Mouse (Mus musculus): ENCODE measurements around the gene Mlycd. TPM values are rescaled to one million over a fixed set of nuclear protein-coding genes. Genes with fewer than 3 reads are reported as not detected.

Mlycd gene
- polyA plus RNA-seq, 1 experiment from 2014 or later, result 14.7 TPM

DNA sequence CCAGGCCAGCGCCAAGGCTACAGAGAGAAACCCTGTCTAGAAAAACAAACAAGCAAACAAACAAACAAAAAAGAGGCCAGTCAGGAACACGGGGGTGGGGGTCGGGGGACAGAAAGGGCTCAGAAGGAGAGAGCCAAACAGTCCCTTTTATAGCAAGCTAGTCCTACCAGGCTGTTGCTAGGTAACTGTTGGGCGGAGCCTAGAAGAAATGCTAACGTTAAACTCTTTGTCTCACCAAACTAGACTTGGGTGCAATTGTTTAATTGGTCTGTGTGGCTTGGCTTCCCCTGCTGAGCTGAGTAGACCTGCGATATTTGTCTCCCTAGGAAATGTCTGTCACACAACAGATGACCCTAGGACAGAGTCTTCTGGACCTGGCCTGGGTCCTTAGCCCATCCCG lies 16.2 kb upstream of the Mlycd start:
- Histone ChIP-seq H3K27ac (no peak overlapping the region), H3K27me3 (no peaks in the 10 kb centered on the region), H3K4me1 (no peaks in the 10 kb centered on the region), H3K4me2 (replicated peaks) (no peak overlapping the region), H3K36me3 (no peaks in the 10 kb centered on the region), H3K4me3 (no peak overlapping the region), H3K9me3 (no peaks in the 10 kb centered on the region), H3K9ac (no peak overlapping the region)
- 82% methylated on average over 7 of the region's 7 CpGs for WGBS
- no peak for ATAC-seq (ENCODE audit: insufficient number of reproducible peaks, insufficient read depth, low FRiP score, low TSS enrichment)

DNA sequence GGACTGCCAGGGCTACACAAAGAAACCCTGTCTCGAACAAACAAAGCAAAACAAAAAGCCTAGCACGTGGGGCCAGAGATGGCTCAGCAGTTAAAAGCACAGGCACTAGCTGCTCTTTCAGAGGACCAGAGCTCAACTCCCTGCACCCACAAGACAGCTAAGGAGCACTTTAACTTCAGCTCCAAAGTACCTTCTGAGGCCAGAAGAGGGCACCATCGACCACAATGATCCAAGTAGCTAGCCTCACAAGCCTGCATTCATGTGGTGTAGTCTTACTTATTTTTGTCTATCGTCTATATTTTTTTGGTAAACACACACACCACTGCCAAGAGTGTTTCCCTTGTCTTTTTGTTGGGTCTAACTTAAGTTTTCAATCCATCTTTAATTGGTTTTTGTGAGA lies 14.1 kb upstream of the Mlycd start:
- no peaks in the 10 kb centered on the region for H3K4me1 ChIP-seq
- no peaks in the 10 kb centered on the region for H3K36me3 ChIP-seq
- H3K4me3 ChIP-seq, result no peak overlapping the region
- H3K27me3 ChIP-seq, result no peaks in the 10 kb centered on the region
- no peak overlapping the region for H3K9ac ChIP-seq
- no peak for ATAC-seq (ENCODE audit: insufficient number of reproducible peaks, insufficient read depth, low FRiP score, low TSS enrichment)
- H3K27ac ChIP-seq, result no peak overlapping the region
- no peaks in the 10 kb centered on the region for H3K9me3 ChIP-seq
- 35% methylated on average over 4 of the region's 4 CpGs for WGBS
- H3K4me2 ChIP-seq (replicated peaks), result no peak overlapping the region

DNA sequence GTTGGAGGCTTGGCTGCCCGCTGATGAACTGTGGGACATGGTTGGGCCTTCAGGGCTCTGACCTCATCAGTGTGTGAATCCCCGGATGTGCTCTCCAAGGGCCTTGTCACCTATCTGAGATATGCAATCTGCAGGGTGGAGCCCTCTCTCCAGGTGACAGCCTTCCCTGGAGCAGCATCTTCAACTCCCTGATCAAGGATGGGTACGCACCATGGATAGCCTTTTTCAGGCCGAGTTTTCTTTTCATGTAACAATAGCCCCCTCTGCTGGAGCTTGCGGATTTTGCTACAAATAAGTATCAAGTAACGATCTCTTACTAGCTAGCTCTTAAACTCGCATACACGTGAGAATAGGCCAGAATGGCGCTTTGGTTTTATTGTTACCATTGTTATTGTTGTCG lies 10.2 kb upstream of the Mlycd start:
- H3K4me2 ChIP-seq (replicated peaks), result no peak overlapping the region
- H3K27me3 ChIP-seq, result no peaks in the 10 kb centered on the region
- no peak overlapping the region for H3K4me3 ChIP-seq
- H3K36me3 ChIP-seq, result no peaks in the 10 kb centered on the region
- H3K4me1 ChIP-seq, result no peaks in the 10 kb centered on the region
- 26% methylated on average over 10 of the region's 10 CpGs for WGBS
- no peak overlapping the region for H3K9ac ChIP-seq
- 0 out of 2 replicates have a peak, but pooled peaks have one; percentile 60 for ATAC-seq (ENCODE audit: insufficient number of reproducible peaks, insufficient read depth, low FRiP score, low TSS enrichment)
- H3K27ac ChIP-seq, result no peak overlapping the region
- H3K9me3 ChIP-seq, result no peaks in the 10 kb centered on the region

DNA sequence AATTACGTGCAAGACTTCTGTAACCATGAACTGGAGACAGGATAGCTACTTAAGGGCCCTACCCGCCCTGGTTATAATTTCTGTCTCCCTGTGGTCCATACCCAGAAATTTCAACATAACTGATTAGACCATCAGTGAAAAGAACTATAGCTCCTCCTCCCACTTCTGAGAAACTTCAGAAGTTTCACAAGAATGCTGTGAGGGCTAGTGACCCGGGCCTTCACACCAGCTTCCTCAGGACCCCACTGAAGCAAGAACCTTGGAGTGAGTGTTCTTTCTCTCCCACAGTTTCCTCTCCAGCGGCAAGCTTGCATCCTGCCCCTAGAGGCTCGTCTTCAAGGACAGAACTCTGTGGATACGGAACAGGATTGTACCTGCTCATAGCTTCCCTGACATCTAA lies 8.8 kb upstream of the Mlycd start:
- Histone ChIP-seq H3K4me3 (no peak overlapping the region), H3K27me3 (no peaks in the 10 kb centered on the region), H3K36me3 (no peaks in the 10 kb centered on the region), H3K4me1 (no peaks in the 10 kb centered on the region), H3K27ac (no peak overlapping the region), H3K9me3 (no peaks in the 10 kb centered on the region), H3K9ac (no peak overlapping the region), H3K4me2 (replicated peaks) (no peak overlapping the region)
- no peak for ATAC-seq (ENCODE audit: insufficient number of reproducible peaks, insufficient read depth, low FRiP score, low TSS enrichment)
- WGBS, result 73% methylated on average over 6 of the region's 6 CpGs

DNA sequence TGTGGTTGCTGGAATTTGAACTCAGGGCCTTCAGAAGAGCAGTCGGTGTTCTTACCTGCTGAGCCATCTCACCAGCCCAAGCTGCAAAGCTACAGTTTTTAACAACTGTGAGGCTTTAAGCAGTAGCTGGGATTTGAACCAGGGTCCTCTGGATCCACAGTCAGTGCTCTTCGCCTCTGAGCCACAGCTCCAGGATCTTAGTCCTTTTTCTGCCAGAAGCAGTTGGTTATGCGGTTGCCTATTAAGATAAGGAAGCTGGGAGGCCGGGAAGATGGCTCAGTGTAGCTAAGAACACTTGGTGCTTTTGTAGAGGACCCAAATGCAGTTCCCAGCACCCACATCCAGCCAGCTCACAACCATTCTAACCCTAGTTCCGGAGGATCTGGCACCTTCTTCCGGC lies 7.7 kb upstream of the Mlycd start:
- 78% methylated on average over 6 of the region's 6 CpGs for WGBS
- H3K27ac ChIP-seq, result no peak overlapping the region
- no peaks in the 10 kb centered on the region for H3K4me1 ChIP-seq
- no peak overlapping the region for H3K4me3 ChIP-seq
- ATAC-seq (ENCODE audit: insufficient number of reproducible peaks, insufficient read depth, low FRiP score, low TSS enrichment), result no peak
- no peaks in the 10 kb centered on the region for H3K36me3 ChIP-seq
- H3K9ac ChIP-seq, result no peak overlapping the region
- H3K9me3 ChIP-seq, result no peaks in the 10 kb centered on the region
- H3K27me3 ChIP-seq, result no peaks in the 10 kb centered on the region
- H3K4me2 ChIP-seq (replicated peaks), result no peak overlapping the region

DNA sequence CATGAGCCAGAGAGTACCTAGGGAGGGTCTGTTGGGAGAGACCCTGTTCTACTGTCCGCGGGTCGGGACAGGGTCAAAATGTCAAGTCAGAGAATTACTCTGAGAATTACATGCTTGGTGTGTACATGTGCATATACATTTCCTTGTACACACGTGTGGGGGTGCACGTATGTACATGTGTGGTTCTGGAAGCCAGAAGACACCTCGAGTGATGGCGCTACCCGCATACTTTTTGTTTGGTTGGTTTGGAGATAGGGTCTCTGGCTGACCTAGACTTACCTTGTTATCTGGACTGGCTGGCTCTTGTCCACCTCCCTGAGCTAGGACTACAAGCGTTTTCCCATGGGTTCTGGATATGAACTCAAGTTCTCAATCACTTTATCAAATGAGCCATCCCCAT lies 581 bp upstream of the Mlycd start:
- Histone ChIP-seq H3K36me3 (0 out of 2 replicates have a peak, but pooled peaks cover 6% of the 10 kb centered on the region), H3K27ac (no peak overlapping the region), H3K4me2 (replicated peaks) (peak overlapping the region; percentile 97), H3K27me3 (no peaks in the 10 kb centered on the region), H3K9me3 (no peaks in the 10 kb centered on the region), H3K9ac (peak overlapping the region; percentile 79; the same call in 1 of the 2 replicates), H3K4me3 (peak overlapping the region; percentile 91), H3K4me1 (peaks cover 6% of the 10 kb centered on the region)
- WGBS, result 74% methylated on average over 9 of the region's 9 CpGs
- ATAC-seq (ENCODE audit: insufficient number of reproducible peaks, insufficient read depth, low FRiP score, low TSS enrichment), result no peak

DNA sequence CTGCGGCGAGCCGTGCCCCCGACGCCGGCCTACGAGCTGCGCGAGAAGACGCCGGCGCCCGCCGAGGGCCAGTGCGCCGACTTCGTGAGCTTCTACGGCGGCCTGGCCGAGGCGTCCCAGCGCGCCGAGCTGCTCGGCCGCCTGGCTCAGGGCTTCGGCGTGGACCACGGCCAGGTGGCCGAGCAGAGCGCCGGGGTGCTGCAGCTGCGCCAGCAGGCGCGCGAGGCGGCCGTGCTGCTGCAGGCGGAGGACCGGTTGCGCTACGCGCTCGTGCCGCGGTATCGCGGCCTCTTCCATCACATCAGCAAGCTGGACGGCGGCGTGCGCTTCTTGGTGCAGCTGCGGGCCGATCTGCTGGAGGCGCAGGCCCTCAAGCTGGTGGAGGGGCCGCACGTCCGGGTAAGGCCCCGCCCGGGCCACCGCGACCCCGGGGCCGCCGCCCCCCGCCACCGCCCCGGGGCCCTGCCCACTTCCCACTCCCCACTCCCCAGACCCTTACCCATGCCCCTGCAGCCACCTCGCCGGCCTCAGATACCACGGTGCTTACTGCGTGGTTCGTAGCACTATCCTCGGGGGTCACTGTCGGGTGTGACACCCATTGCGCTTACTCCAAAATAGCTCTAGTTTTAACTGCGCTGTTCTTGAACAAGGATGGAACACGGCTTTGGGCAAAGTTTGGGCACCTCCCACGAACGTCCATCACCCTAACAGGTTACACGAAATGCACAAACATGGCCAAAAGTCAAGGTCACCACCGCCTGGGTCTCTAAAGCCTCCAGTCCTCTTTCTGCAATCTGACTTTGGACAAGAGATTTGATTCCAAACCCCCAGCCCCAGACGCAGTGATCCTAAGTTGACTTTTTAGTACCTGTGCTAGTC lies 633 bp downstream of the Mlycd start:
- Histone ChIP-seq H3K9me3 (no peaks in the 10 kb centered on the region), H3K27ac (peak overlapping the region; percentile 61), H3K4me2 (replicated peaks) (peak overlapping the region; percentile 97), H3K4me3 (peak overlapping the region; percentile 91), H3K9ac (peak overlapping the region; percentile 79), H3K4me1 (peaks cover 6% of the 10 kb centered on the region), H3K36me3 (0 out of 2 replicates have a peak, but pooled peaks cover 6% of the 10 kb centered on the region), H3K27me3 (no peaks in the 10 kb centered on the region)
- peak; percentile 43; the same call in 1 of the 2 replicates for ATAC-seq (ENCODE audit: insufficient number of reproducible peaks, insufficient read depth, low FRiP score, low TSS enrichment)
- 6% methylated on average over 82 of the region's 83 CpGs for WGBS

DNA sequence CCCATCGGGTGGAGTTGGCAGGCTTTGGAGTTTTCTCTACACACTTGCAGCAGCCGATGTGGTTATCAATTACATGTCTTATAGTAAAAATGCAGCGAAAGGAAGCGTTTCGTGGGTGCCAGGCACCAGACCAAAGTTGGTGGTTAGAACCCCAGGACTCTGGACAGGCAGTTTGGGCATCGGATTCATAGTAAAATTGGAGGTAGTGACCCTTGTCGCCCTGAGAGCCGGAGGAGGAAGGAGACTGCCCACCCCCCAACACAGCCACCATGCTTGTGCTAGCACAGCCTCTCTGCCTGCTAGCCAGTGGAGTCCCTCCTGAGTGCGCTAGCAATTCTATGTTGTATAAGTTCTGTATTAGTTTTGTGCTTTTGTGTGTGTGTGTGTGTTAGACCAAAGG lies 3.9 kb downstream of the Mlycd start:
- H3K4me3 ChIP-seq, result no peak overlapping the region
- no peak overlapping the region for H3K9ac ChIP-seq
- H3K4me2 ChIP-seq (replicated peaks), result no peak overlapping the region
- H3K36me3 ChIP-seq, result peaks cover 14% of the 10 kb centered on the region
- no peak overlapping the region for H3K27ac ChIP-seq
- 83% methylated on average over 9 of the region's 9 CpGs for WGBS
- H3K4me1 ChIP-seq, result peaks cover 8% of the 10 kb centered on the region
- no peaks in the 10 kb centered on the region for H3K27me3 ChIP-seq
- ATAC-seq (ENCODE audit: insufficient number of reproducible peaks, insufficient read depth, low FRiP score, low TSS enrichment), result no peak
- H3K9me3 ChIP-seq, result no peaks in the 10 kb centered on the region

DNA sequence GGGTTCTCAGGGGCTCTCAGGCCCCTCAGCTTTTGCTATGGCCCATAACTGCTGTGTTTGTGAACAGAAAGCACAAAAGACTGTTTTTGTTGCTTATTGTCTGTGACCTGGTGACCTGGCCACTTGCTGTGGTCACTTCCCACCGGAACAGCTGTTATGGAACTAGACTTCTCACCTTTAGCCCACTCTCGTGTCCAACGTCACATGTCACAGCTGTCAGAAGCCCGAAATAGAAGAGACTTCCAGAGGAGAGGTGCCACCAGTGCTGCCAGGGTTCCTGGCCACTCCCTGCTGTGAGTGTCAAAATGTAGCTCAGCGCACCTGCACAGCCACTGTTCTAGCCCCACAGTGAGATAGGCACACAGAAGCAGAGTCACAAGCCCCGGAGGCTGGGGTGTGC lies 4.6 kb downstream of the Mlycd start:
- no peak overlapping the region for H3K9ac ChIP-seq
- no peaks in the 10 kb centered on the region for H3K27me3 ChIP-seq
- no peaks in the 10 kb centered on the region for H3K9me3 ChIP-seq
- H3K4me2 ChIP-seq (replicated peaks), result no peak overlapping the region
- WGBS, result 83% methylated on average over 6 of the region's 6 CpGs
- peaks cover 14% of the 10 kb centered on the region for H3K36me3 ChIP-seq
- no peak overlapping the region for H3K4me3 ChIP-seq
- H3K27ac ChIP-seq, result no peak overlapping the region
- H3K4me1 ChIP-seq, result peaks cover 8% of the 10 kb centered on the region
- no peak for ATAC-seq (ENCODE audit: insufficient number of reproducible peaks, insufficient read depth, low FRiP score, low TSS enrichment)

DNA sequence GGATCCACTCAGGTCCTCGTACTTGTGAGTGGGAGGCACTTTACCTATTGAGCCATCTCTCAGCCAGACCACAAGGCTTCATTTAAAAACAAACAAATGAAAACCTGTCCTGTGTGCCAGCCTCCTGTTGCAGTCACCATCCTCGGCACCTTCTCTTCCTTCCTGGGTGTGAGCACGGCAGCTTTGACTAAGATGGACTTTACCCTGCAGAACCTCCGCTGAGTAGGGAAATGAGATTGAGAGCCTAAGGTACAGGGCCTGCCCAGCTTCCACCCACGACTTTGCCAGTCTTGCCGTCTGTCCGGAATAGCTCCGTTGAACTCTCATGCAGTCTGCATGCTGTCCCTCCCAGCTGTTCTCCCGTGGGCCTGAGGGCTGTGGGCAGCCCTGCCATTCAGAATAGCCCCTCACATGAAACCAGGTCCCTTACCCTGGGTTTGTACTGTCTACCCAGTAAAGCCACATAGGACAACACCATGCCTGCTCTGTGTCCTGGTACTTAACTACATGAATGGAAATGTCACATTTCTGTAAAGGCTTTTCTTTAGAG lies 5.5 kb downstream of the Mlycd start:
- no peak for ATAC-seq (ENCODE audit: insufficient number of reproducible peaks, insufficient read depth, low FRiP score, low TSS enrichment)
- peaks cover 22% of the 10 kb centered on the region for H3K36me3 ChIP-seq
- no peak overlapping the region for H3K27ac ChIP-seq
- H3K4me2 ChIP-seq (replicated peaks), result no peak overlapping the region
- peaks cover 8% of the 10 kb centered on the region for H3K4me1 ChIP-seq
- H3K9ac ChIP-seq, result no peak overlapping the region
- H3K9me3 ChIP-seq, result no peaks in the 10 kb centered on the region
- H3K27me3 ChIP-seq, result no peaks in the 10 kb centered on the region
- H3K4me3 ChIP-seq, result no peak overlapping the region
- 78% methylated on average over 9 of the region's 9 CpGs for WGBS

DNA sequence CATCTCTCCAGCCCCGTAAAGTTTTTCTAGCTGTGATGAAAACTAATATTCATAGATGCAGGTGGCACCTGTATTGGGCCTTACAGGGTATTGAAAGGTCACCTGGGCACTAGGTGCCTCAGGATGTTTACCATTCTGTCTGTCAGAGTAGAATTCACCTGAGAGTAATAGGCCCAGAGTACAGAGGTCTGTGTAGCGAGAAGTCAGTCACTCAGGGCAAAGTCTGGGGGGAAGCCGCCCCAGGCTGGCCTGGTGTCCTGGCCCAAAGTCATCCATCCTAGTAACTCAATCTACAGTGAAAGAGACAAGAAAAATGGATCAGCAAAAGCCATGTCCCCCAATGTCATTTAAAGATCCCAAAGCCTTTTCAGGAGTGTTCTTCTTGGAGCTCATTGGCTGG lies 6.2 kb downstream of the Mlycd start:
- 78% methylated on average over 3 of the region's 3 CpGs for WGBS
- Histone ChIP-seq H3K4me3 (no peak overlapping the region), H3K9ac (no peak overlapping the region), H3K27ac (no peak overlapping the region), H3K4me1 (peaks cover 3% of the 10 kb centered on the region; the same call in 1 of the 2 replicates), H3K9me3 (no peaks in the 10 kb centered on the region), H3K36me3 (peaks cover 24% of the 10 kb centered on the region), H3K27me3 (no peaks in the 10 kb centered on the region), H3K4me2 (replicated peaks) (no peak overlapping the region)
- ATAC-seq (ENCODE audit: insufficient number of reproducible peaks, insufficient read depth, low FRiP score, low TSS enrichment), result no peak

DNA sequence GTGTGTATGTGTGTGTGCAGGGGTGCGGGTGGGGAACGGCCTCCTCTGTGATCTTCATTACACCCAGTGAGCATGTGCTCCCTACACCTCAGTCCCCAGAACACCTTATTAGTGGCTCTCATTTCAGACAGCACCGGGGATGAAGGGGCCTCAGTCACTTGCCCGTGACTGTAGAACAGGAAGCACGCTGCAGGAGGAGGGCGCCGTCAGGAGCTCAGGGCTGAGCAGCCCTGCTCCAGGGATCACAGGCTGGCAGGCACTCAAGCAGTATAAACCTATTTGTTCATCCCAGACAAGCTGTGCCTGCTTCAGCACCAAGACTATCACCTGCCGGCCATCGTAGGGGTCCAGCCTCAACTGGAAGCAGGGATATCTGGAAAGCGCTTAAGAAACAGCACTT lies 9.2 kb downstream of the Mlycd start:
- no peak overlapping the region for H3K27ac ChIP-seq
- WGBS, result 66% methylated on average over 10 of the region's 10 CpGs
- no peak overlapping the region for H3K4me3 ChIP-seq

More for the DNA sequence above, 9.2 kb downstream of the Mlycd start:
- ATAC-seq (ENCODE audit: insufficient number of reproducible peaks, insufficient read depth, low FRiP score, low TSS enrichment), result no peak
- Histone ChIP-seq H3K4me1 (0 out of 2 replicates have a peak, but pooled peaks cover 3% of the 10 kb centered on the region), H3K9me3 (no peaks in the 10 kb centered on the region), H3K27me3 (no peaks in the 10 kb centered on the region), H3K4me2 (replicated peaks) (no peak overlapping the region), H3K9ac (no peak overlapping the region), H3K36me3 (peaks cover 30% of the 10 kb centered on the region)

Measured in embryonic facial prominence, embryonic 12.5 days (tissue).